Mouse (Mus musculus): ENCODE results near the gene Asprv1.

GRCm38 (mm10) chr6:86599951-86600414, 28.0 kb upstream of the Asprv1 start:
- no peak for TF ChIP-seq CTCF (IDR thresholded peaks at IDR 0.05; ENCODE audit: borderline replicate concordance, extremely low read depth, insufficient read depth, insufficient read length)
- TF ChIP-seq POLR2A (IDR thresholded peaks at IDR 0.05; ENCODE audit: borderline replicate concordance, extremely low read depth, insufficient read depth, insufficient read length, poor library complexity, severe bottlenecking) = no peak
